Mouse (Mus musculus) cerebellum, postnatal 25 days (tissue): ENCODE measurements around the gene Itprid1.
A peak's percentile ranks its signal among the peaks of the same experiment; 100 is the strongest.

Experiments used
- DNase-seq, 2 experiments: peaks; one replicate each; pipeline ENCODE4 v3.0.0; 2021; ENCODE audit warnings: mixed read lengths in 2 of 2

Gene Itprid1

GRCm38 (mm10) chr6:55901568-55902328 is 65.1 kb downstream of the Itprid1 start:
- no peak for DNase-seq

GRCm38 (mm10) chr6:55902329-55902605 is 65.6 kb downstream of the Itprid1 start:
- no peak for DNase-seq

- peak; percentile 51 to 61 for DNase-seq
Measured at GRCm38 (mm10) chr6:55919206-55919605, 82.5 kb downstream of the Itprid1 start.

GRCm38 (mm10) chr6:55920282-55920720 is 83.6 kb downstream of the Itprid1 start:
- peak in 1 of 2 experiments; percentile 10 for DNase-seq

- peak; percentile 9 to 10 for DNase-seq
Measured at GRCm38 (mm10) chr6:55920866-55921630, 84.4 kb downstream of the Itprid1 start.

- DNase-seq: no peak
Measured at GRCm38 (mm10) chr6:55944709-55945108, 108.0 kb downstream of the Itprid1 start.

GRCm38 (mm10) chr6:55950345-55951110 is 113.8 kb downstream of the Itprid1 start:
- peak; percentile 65 to 79 for DNase-seq

- peak; percentile 25 to 45 for DNase-seq
Measured at GRCm38 (mm10) chr6:55972998-55973397, 136.3 kb downstream of the Itprid1 start.

- no peak for DNase-seq
Measured at GRCm38 (mm10) chr6:55979766-55980165, 143.1 kb downstream of the Itprid1 start.

GRCm38 (mm10) chr6:56008711-56009110 is 172.0 kb downstream of the Itprid1 start:
- no peak for DNase-seq

GRCm38 (mm10) chr6:56012384-56012783 is 175.7 kb downstream of the Itprid1 start:
- DNase-seq: no peak

GRCm38 (mm10) chr6:56017291-56017994 is 180.7 kb downstream of the Itprid1 start, which contains the start of gene Ppp1r17:
Gene Ppp1r17, plus strand, starts transcription at chr6:56017497.
- DNase-seq: no peak

- DNase-seq: no peak
Measured at GRCm38 (mm10) chr6:56019632-56020031, 182.9 kb downstream of the Itprid1 start.

- DNase-seq: peak in 1 of 2 experiments; percentile 26
Measured at GRCm38 (mm10) chr6:56025533-56025932, 188.8 kb downstream of the Itprid1 start.

GRCm38 (mm10) chr6:56027318-56027717 is 190.6 kb downstream of the Itprid1 start:
- DNase-seq: no peak

- peak in 1 of 2 experiments; percentile 27 for DNase-seq
Measured at GRCm38 (mm10) chr6:56027966-56028365, 191.3 kb downstream of the Itprid1 start.
